Mouse (Mus musculus) limb, embryonic 14.5 days (tissue): Measurements from ENCODE around the gene Islr2. TPM values are rescaled to one million over a fixed set of nuclear protein-coding genes. Genes with fewer than 3 reads are reported as not detected.

Experiments
- ATAC-seq: fragments of 200-750 bp; cut with Nextera tagmentation; 2 replicates; pipeline ENCODE4 v1.8.0; 2017; ENCODE audit warnings: low read depth, moderate number of reproducible peaks, moderate TSS enrichment; ENCODE audit not compliant: low FRiP score
- DNase-seq: peaks from one replicate; pipeline ENCODE4 v3.0.0-alpha.2; 2015; ENCODE audit warnings: low spot score
- H3K27ac ChIP-seq: fragments of 300-500 bp; sonication (generic); replicated peaks from 2 replicates; pipeline ENCODE4 v1.5.1; 2014; ENCODE audit warnings: low read depth, mild to moderate bottlenecking, low read length, moderate library complexity, mixed read lengths
- H3K27me3 ChIP-seq: fragments of 300-500 bp; sonication (generic); 2 replicates; pipeline ENCODE4 v1.6.1; 2014; ENCODE audit warnings: low read length, mixed read lengths; ENCODE audit not compliant: control insufficient read depth, insufficient read depth
- H3K36me3 ChIP-seq: fragments of 300-500 bp; sonication (generic); 2 replicates; pipeline ENCODE4 v1.6.1; 2014; ENCODE audit warnings: mild to moderate bottlenecking, low read length, moderate library complexity, mixed read lengths; ENCODE audit not compliant: control insufficient read depth, insufficient read depth
- H3K4me1 ChIP-seq: fragments of 300-500 bp; sonication (generic); 2 replicates; pipeline ENCODE4 v1.6.1; 2014; ENCODE audit warnings: antibody characterized with exemption, low read length, mixed read lengths; ENCODE audit not compliant: control insufficient read depth, insufficient read depth
- H3K4me2 ChIP-seq: fragments of 300-500 bp; sonication (generic); replicated peaks from 2 replicates; pipeline ENCODE4 v1.6.1; 2014; ENCODE audit warnings: low read depth, mild to moderate bottlenecking, low read length, moderate library complexity; ENCODE audit not compliant: severe bottlenecking
- H3K4me3 ChIP-seq: fragments of 300-500 bp; sonication (generic); replicated peaks from 2 replicates; pipeline ENCODE4 v1.5.1; 2014; ENCODE audit warnings: low read length
- H3K9ac ChIP-seq: fragments of 300-500 bp; sonication (generic); 2 replicates; pipeline ENCODE4 v1.6.1; 2014; ENCODE audit warnings: mild to moderate bottlenecking, low read depth, low read length, moderate library complexity; ENCODE audit not compliant: severe bottlenecking
- H3K9me3 ChIP-seq: fragments of 300-500 bp; sonication (generic); 2 replicates; pipeline ENCODE4 v1.6.1; 2016; ENCODE audit warnings: low read length; ENCODE audit not compliant: control insufficient read depth
- POLR2A ChIP-seq: fragments of 200-500 bp; IDR thresholded peaks from 2 replicates; pipeline ENCODE4 v1.8.0; 2012; ENCODE audit warnings: inconsistent platforms, mild to moderate bottlenecking, moderate library complexity, borderline replicate concordance; ENCODE audit not compliant: insufficient read depth, insufficient read length; ENCODE audit errors: extremely low read depth
- WGBS: fragments of 180-500 bp; shearing (Covaris S2); extraction: QIAGEN DNeasy Blood & Tissue Kit; methylation state at CpG from one replicate; pipeline ENCODE4 v1.1.7; 2014; 5-methylcytosine and 5-hydroxymethylcytosine counted together
- polyA plus RNA-seq, 2 experiments: library from polyadenylated mRNA; depleted of rRNA in 1 of 2; stranded (reverse) in 1 of 2; unstranded in 1 of 2; fragments of >200 nt; fragmentation: Nextera tagmentation in 1 of 2; extraction: Ambion mirVana in 1 of 2; gene quantifications; 2 replicates each; pipeline versions ENCODE4 v1.2.1 to v1.2.3; 2012 to 2014

The Islr2 gene
- polyA plus RNA-seq, 2 experiments = 1.7 to 12.2 TPM

- H3K36me3 ChIP-seq = peaks cover 10% of the 10 kb centered on the region; the same call in 1 of the 2 replicates
- peaks cover 42% of the 10 kb centered on the region for H3K4me1 ChIP-seq
- 80% methylated on average over 5 of the region's 5 CpGs for WGBS
- H3K9me3 ChIP-seq = no peaks in the 10 kb centered on the region
- no peak for TF ChIP-seq POLR2A
- DNase-seq (no peak), ATAC-seq (no peak)
- no peak overlapping the region for H3K4me3 ChIP-seq
- no peak overlapping the region for H3K9ac ChIP-seq
- no peak overlapping the region for H3K4me2 ChIP-seq
- no peaks in the 10 kb centered on the region for H3K27me3 ChIP-seq
- peak overlapping the region; percentile 98 for H3K27ac ChIP-seq
Observed at GRCm38 (mm10) chr9:58160315-58160714, 43.8 kb downstream of the Islr2 start.

- WGBS = 50% methylated on average over 4 of the region's 4 CpGs
- H3K9ac ChIP-seq = no peak overlapping the region
- H3K27ac ChIP-seq = peak overlapping the region; percentile 98
- no peak for TF ChIP-seq POLR2A
- peaks cover 14% of the 10 kb centered on the region for H3K36me3 ChIP-seq
- H3K27me3 ChIP-seq = no peaks in the 10 kb centered on the region
- H3K9me3 ChIP-seq = no peaks in the 10 kb centered on the region
- H3K4me2 ChIP-seq = peak overlapping the region; percentile 90; the same call in 1 of the 2 replicates
- ATAC-seq = no peak
- peaks cover 46% of the 10 kb centered on the region for H3K4me1 ChIP-seq
- no peak for DNase-seq
- peak overlapping the region; percentile 42 for H3K4me3 ChIP-seq
Observed at GRCm38 (mm10) chr9:58159855-58160254, 44.3 kb downstream of the Islr2 start.

GRCm38 (mm10) chr9:58158541-58159311, 45.4 kb downstream of the Islr2 start:
- H3K36me3 ChIP-seq = peaks cover 23% of the 10 kb centered on the region
- 9% methylated on average over 7 of the region's 7 CpGs for WGBS
- H3K27me3 ChIP-seq = no peaks in the 10 kb centered on the region
- peak overlapping the region; percentile 90 for H3K4me2 ChIP-seq
- DNase-seq = peak; percentile 94
- H3K9me3 ChIP-seq = no peaks in the 10 kb centered on the region
- peak overlapping the region; percentile 98 for H3K27ac ChIP-seq
- peak; percentile 94 for ATAC-seq
- peak overlapping the region; percentile 56 for H3K9ac ChIP-seq
- TF ChIP-seq POLR2A = peak; percentile 41; the same call in 1 of the 2 replicates
- H3K4me1 ChIP-seq = peaks cover 57% of the 10 kb centered on the region
- peak overlapping the region; percentile 42 for H3K4me3 ChIP-seq

- no peak for DNase-seq
- H3K9ac ChIP-seq = peak overlapping the region; percentile 56
- peak overlapping the region; percentile 98 for H3K27ac ChIP-seq
- TF ChIP-seq POLR2A = no peak
- no peak for ATAC-seq
- no peaks in the 10 kb centered on the region for H3K27me3 ChIP-seq
- peak overlapping the region; percentile 90 for H3K4me2 ChIP-seq
- no peaks in the 10 kb centered on the region for H3K9me3 ChIP-seq
- H3K4me1 ChIP-seq = peaks cover 60% of the 10 kb centered on the region
- H3K36me3 ChIP-seq = peaks cover 26% of the 10 kb centered on the region
- 59% methylated on average over 13 of the region's 13 CpGs for WGBS
- peak overlapping the region; percentile 42 for H3K4me3 ChIP-seq
Observed at GRCm38 (mm10) chr9:58157838-58158237, 46.3 kb downstream of the Islr2 start.

GRCm38 (mm10) chr9:58156819-58157560, 47.1 kb downstream of the Islr2 start:
- no peaks in the 10 kb centered on the region for H3K9me3 ChIP-seq
- DNase-seq = no peak
- no peak for ATAC-seq
- H3K27ac ChIP-seq = peak overlapping the region; percentile 98
- no peaks in the 10 kb centered on the region for H3K27me3 ChIP-seq
- peaks cover 66% of the 10 kb centered on the region for H3K4me1 ChIP-seq
- H3K4me3 ChIP-seq = peak overlapping the region; percentile 42
- whole genome bisulfite sequencing = 79% methylated on average over 22 of the region's 22 CpGs
- peaks cover 34% of the 10 kb centered on the region for H3K36me3 ChIP-seq
- peak overlapping the region; percentile 90 for H3K4me2 ChIP-seq
- no peak for TF ChIP-seq POLR2A
- peak overlapping the region; percentile 56 for H3K9ac ChIP-seq
